Mouse (Mus musculus): ENCODE results near the gene Lmntd1.

Gene Lmntd1

GRCm38 (mm10) chr6:145485986-145486605 is 128.0 kb downstream of the Lmntd1 start:
- in situ Hi-C loops (cut with MboI): no loop called here

DNA sequence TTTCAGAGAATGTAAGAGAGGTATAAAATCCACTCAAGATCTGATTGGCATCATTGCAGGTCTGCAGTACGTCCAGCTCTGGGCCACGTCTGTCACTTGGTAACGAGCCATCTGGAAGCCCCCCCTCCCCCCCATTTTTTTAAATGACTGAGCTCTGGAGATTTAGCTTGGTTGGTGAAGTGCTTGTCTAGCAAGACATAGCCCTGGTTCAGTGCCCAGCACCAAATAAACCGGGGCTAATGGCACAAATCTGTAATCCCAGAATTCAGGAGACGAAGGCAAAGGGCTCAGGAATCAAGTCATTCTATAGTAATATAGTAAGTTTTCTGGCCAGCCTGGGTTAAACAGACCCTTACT is 130.8 kb downstream of the Lmntd1 start:
- in situ Hi-C loops (cut with MboI): no loop called here

- in situ Hi-C loops (cut with MboI): no loop called here
Measured at GRCm38 (mm10) chr6:145482656-145483317, 131.3 kb downstream of the Lmntd1 start.

DNA sequence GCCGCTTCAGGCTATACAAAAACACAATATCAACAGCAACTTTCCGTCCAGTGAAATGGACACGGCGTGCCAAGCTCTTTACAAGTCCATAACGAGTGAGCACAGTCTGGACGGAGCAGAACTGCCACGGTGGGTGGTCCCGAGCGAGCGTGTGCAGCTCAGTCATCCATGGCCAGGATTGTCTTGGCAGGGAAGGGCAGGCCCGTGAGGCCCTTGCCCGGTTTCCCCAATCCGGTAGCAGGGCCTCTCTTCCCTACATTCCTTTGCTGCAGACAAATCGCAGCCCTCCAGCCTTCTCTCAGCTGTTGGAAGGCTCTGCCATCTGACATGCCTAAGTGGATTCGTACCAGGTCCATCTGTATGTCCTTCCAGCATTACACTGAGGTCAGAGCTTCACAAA is 132.2 kb downstream of the Lmntd1 start:
- in situ Hi-C loops (cut with MboI): no loop called here

DNA sequence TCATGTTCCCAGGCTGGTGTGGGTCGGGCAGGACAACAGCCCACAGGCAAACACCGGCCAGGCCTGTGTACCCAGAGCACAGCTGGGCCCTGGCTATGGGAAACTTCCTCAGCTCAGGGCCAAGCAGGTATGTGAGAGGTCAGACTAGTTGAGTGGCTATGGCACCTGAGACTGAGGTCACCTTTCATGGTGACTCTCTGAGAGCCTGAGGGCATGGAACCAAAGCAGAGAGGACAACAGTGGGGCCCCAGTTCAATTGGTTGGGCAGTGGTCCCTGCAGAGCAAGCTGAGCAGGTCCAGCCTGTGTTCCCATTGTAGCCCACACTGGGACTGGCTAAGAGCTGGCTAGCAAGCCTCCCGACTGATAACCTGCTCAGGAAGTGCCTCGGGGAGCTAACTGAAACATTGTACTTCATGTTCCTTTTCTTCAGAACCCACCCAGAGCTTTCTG is 135.3 kb downstream of the Lmntd1 start:
- in situ Hi-C loops (cut with MboI): no loop called here

- in situ Hi-C loops (cut with MboI): no loop called here
Measured at GRCm38 (mm10) chr6:145477367-145477905, 136.7 kb downstream of the Lmntd1 start.

DNA sequence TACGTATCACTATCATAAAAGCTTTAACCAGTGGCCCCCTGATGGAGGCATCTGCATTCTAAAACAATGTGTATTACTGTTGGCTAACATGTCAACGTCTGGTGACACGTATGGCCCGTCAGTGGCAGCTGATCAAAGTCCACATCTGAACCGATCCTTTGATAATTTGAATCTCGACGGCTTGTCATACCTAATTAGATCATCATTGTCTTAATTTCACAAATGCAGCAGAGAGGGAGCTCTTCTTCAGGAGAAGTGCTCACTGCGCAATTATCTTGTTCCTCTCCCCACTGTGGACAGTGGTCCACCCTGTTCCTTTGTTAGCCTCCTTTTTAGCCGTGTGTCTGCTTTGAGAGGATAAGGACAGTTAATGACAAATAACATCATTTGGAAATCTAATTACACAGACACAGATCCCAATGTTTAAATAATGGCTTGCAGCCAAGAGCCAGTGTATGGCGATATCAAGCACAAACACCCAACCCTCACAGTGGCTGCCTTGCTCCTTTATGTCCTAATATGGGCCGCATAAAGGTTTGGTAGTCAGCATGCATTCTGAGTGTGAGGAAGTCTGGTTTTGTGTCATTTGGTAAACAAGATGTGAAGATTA is 142.4 kb downstream of the Lmntd1 start:
- in situ Hi-C loops (cut with MboI): no loop called here

DNA sequence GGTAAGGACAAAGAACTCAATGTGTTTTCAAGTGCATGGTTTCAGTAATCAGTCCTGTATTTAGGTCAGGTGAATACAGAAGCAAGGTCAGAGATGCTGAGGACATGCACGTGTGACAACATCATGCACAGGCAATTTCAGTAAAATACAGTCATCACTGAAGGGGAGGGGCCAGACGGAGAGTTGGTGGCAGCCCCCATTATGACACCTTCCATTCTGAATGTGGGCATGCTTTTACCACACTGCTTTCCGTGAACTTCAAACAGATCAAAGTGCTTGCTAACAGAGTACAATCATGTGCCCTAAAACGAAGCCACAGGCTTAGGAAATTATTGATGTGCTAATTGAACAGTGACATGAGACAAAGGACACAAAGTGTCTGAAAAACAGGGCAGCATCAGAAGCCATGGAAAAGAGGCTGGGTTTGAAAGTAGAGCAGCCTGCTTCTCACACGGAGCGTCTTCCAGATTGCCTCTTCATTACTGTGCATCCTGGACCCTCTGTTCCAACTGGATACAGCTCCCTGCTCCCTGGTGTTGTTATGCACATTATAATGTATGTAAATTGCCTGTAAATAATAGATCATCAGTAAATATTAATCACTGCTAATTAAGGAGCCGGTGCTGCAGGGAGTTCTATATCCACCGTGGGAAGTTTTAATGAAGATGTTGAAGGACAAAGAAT is 144.7 kb downstream of the Lmntd1 start:
- in situ Hi-C loops (cut with MboI): no loop called here

- in situ Hi-C loops (cut with MboI): no loop called here
Measured at GRCm38 (mm10) chr6:145464027-145464426, 150.1 kb downstream of the Lmntd1 start.

GRCm38 (mm10) chr6:145462677-145463245 is 151.4 kb downstream of the Lmntd1 start:
- in situ Hi-C loops (cut with MboI): no loop called here

DNA sequence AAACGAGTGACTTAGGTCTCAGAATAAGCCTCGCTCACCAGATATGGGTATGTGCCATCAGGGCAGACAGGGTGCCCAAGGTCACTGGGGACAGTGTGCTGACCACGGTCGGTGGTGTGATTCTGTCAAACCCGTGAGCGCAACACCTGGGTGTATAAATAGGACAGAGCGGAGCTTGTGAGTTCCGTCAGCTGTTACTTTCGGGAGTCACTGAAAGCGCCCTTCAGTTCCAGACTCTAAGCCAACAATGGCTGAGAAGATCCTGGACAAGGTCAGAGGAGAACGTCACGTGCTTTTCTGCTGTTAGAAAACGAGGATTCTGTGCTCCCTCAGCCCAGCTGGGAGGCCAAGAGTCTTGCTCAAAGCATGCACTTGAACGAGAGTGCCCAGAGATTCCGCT is 157.1 kb downstream of the Lmntd1 start:
- in situ Hi-C loops (cut with MboI): no loop called here

- in situ Hi-C loops (cut with MboI): no loop called here
Measured at GRCm38 (mm10) chr6:145450628-145451403, 163.3 kb downstream of the Lmntd1 start.

GRCm38 (mm10) chr6:145448361-145448760 is 165.8 kb downstream of the Lmntd1 start:
- in situ Hi-C loops (cut with MboI): no loop called here

GRCm38 (mm10) chr6:145445811-145446500 is 168.2 kb downstream of the Lmntd1 start:
- in situ Hi-C loops (cut with MboI): no loop called here

DNA sequence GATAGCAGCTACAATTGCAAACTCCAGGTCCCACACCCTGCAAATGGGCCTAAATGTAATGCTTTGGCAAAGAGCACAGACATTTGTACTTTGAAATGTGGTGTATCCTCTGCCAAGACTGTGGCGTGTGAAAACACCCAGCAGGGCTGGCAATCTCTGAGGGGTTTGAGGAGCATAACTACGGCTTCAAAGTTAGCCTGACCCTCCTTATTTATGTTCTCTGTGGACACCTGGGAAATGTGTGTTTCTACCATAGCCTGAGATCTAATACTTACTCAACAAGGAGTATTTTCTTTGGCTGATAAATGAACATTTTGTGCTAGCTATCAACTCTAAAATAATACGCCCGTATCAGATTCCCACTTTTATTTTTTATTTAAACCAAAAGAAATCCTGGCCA is 168.7 kb downstream of the Lmntd1 start:
- in situ Hi-C loops (cut with MboI): no loop called here

- in situ Hi-C loops (cut with MboI): no loop called here
Measured at GRCm38 (mm10) chr6:145442786-145443185, 171.3 kb downstream of the Lmntd1 start.

DNA sequence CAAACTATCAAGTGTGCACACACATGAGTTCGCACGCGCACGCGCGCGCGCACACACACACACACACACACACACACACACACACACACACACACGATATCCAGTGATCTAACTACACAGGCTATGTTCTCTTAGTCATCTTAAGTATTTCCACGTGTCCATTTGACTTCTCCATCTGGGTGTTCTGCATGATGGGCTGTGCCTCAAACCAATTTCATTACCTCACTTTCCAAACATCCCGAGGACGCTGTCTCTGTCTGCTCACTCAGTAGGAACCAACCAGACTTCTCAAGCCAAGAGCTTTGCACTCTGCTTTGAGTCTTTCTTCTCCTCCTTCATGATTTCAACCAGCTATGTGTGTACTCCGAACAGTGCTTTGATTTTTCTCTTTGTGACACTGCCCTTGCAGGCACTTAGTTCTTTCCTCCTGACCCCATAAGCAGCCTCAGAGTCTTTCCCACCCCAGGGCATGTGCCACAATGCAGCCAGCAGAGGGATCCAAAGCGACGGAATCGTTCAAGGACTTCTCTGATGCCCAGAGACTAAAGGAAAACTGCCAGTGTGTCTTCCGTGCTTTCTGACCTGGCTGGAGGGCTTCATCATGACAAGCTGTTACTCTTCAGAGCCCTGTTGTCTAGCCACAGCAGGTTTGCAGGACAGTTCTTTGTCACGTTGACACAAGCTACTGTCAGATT is 172.6 kb downstream of the Lmntd1 start:
- in situ Hi-C loops (cut with MboI): no loop called here

DNA sequence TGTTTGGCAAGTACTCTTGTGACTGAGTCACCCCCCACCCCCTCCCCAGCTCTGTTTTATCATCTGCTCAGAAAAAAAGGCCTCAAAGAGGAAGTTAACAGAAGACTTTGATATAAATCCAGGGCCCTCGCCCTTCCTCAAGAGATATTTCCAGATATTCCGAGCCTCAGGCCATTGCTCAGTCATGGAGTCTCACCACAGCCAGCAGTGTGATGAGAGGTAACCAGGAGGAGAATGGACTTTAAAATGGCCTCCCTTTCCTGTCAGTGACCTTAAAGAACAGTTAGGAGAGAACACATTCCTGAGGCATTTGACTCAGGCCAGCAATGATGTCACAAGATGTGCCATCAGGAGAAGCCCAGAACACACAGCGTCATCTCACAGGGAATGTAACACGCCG is 175.3 kb downstream of the Lmntd1 start:
- in situ Hi-C loops (cut with MboI): no loop called here

GRCm38 (mm10) chr6:145435764-145436163 is 178.4 kb downstream of the Lmntd1 start:
- in situ Hi-C loops (cut with MboI): no loop called here

- in situ Hi-C loops (cut with MboI): no loop called here
Measured at GRCm38 (mm10) chr6:145435156-145435555, 179.0 kb downstream of the Lmntd1 start.
